ENCODE assay signal across 23 mouse cellular contexts in genomic region chr16:77799709-77800108, GRCm38 (mm10).
A peak's percentile ranks its signal among the peaks of the same experiment; 100 is the strongest.
DNase-seq lines count a peak whose midpoint lies in the region; ATAC-seq and TF ChIP-seq lines count a peak whose summit lies in the region.
"Had no signal": no experiment of that assay in that cellular context is flagged by ENCODE, and none has a peak within 500 bp of the region (broad histone marks: within the 10 kb centered on the region; RNA-seq: fewer than 3 reads in every experiment).

No protein-coding gene starts in this region.

- 44% methylated on average over 5 of the region's 5 CpGs for WGBS in heart, embryonic 13.5 days
- WGBS in stomach, embryonic 15.5 days = 48% methylated on average over 5 of the region's 5 CpGs
- WGBS in stomach, postnatal 0 days = 40% methylated on average over 5 of the region's 5 CpGs
- 53% methylated on average over 5 of the region's 5 CpGs for WGBS in stomach, embryonic 16.5 days

- no peaks in the 10 kb centered on the region for H3K9me3 ChIP-seq in heart, embryonic 13.5 days
- H3K9me3 ChIP-seq in stomach, embryonic 15.5 days = no peaks in the 10 kb centered on the region
- H3K9me3 ChIP-seq in stomach, postnatal 0 days (ENCODE audit: control insufficient read depth, low read length) = no peaks in the 10 kb centered on the region
- H3K9me3 ChIP-seq in stomach, embryonic 16.5 days (replicated peaks; ENCODE audit: control insufficient read depth, low read length) = no peaks in the 10 kb centered on the region
- H3K9me3 ChIP-seq: embryonic facial prominence, embryonic 12.5 days; heart, embryonic 15.5 days; hindbrain, embryonic 15.5 days; midbrain, embryonic 12.5 days had no signal

- peak overlapping the region; percentile 25 for H3K4me2 ChIP-seq in heart, embryonic 13.5 days
- H3K4me2 ChIP-seq in stomach, embryonic 15.5 days = no peak overlapping the region
- H3K4me2 ChIP-seq in stomach, postnatal 0 days (replicated peaks; ENCODE audit: low read depth) = no peak overlapping the region
- H3K4me2 ChIP-seq in stomach, embryonic 16.5 days (ENCODE audit: low read depth, low read length) = no peak overlapping the region
- H3K4me2 ChIP-seq: embryonic facial prominence, embryonic 12.5 days; heart, embryonic 15.5 days; hindbrain, embryonic 15.5 days; liver, embryonic 11.5 days; midbrain, embryonic 12.5 days had no signal

- no peak for TF ChIP-seq CTCF in stomach, postnatal 0 days (IDR thresholded peaks at IDR 0.05; ENCODE audit: low read depth)

- H3K4me1 ChIP-seq in heart, embryonic 13.5 days = 0 out of 2 replicates have a peak, but pooled peaks cover 7% of the 10 kb centered on the region
- no peaks in the 10 kb centered on the region for H3K4me1 ChIP-seq in stomach, embryonic 15.5 days
- H3K4me1 ChIP-seq in stomach, postnatal 0 days (replicated peaks; ENCODE audit: control insufficient read depth, insufficient read depth) = no peaks in the 10 kb centered on the region
- no peaks in the 10 kb centered on the region for H3K4me1 ChIP-seq in stomach, embryonic 16.5 days (ENCODE audit: control insufficient read depth, insufficient read depth, low read length)
- H3K4me1 ChIP-seq: heart, embryonic 15.5 days; hindbrain, embryonic 15.5 days; midbrain, embryonic 12.5 days had no signal

- DNase-seq in embryo, embryonic 10 days (ENCODE audit: low spot score) = peak; percentile 7
- no peak for DNase-seq in embryo, embryonic 9.5 days (ENCODE audit: extremely low spot score)
- DNase-seq in heart, adult 18-20 months = no peak
- DNase-seq in stomach, postnatal 0 days (ENCODE audit: low spot score) = no peak
- no peak for DNase-seq in kidney, adult 8-10 months
- DNase-seq: adrenal gland, postnatal 10 days; cerebellum, adult 9-10 months; heart, postnatal 4 days; kidney, adult 2 months; kidney, postnatal 10 days; liver, postnatal 0 days; lung, postnatal 10 days; right cerebral cortex, postnatal 14 days; spleen, adult 18-20 months; thymus, postnatal 25 days had no signal

- no peaks in the 10 kb centered on the region for H3K36me3 ChIP-seq in heart, embryonic 13.5 days
- no peaks in the 10 kb centered on the region for H3K36me3 ChIP-seq in stomach, embryonic 15.5 days
- H3K36me3 ChIP-seq in stomach, postnatal 0 days (ENCODE audit: control insufficient read depth, insufficient read depth, low read length) = no peaks in the 10 kb centered on the region
- no peaks in the 10 kb centered on the region for H3K36me3 ChIP-seq in stomach, embryonic 16.5 days (ENCODE audit: control insufficient read depth, insufficient read depth, low read length)
- H3K36me3 ChIP-seq: embryonic facial prominence, embryonic 12.5 days; heart, embryonic 15.5 days; hindbrain, embryonic 15.5 days; midbrain, embryonic 12.5 days had no signal

- no peak for TF ChIP-seq EP300 in stomach, postnatal 0 days (optimal IDR thresholded peaks at IDR 0.05)

- ATAC-seq in heart, embryonic 13.5 days (ENCODE audit: extremely low read depth, insufficient number of reproducible peaks, low FRiP score, low TSS enrichment) = no peak
- ATAC-seq in stomach, embryonic 15.5 days (ENCODE audit: insufficient read depth, low FRiP score, low read depth) = peak; percentile 63; the same call in 1 of the 2 replicates
- no peak for ATAC-seq in stomach, postnatal 0 days (ENCODE audit: low FRiP score, low TSS enrichment)
- peak; percentile 66; the same call in 1 of the 2 replicates for ATAC-seq in stomach, embryonic 16.5 days (ENCODE audit: insufficient read depth, low FRiP score)
- ATAC-seq: liver, postnatal 0 days had no signal

- H3K9ac ChIP-seq in heart, embryonic 13.5 days = no peak overlapping the region
- H3K9ac ChIP-seq in stomach, embryonic 15.5 days = no peak overlapping the region
- H3K9ac ChIP-seq in stomach, postnatal 0 days (ENCODE audit: low read length) = no peak overlapping the region
- H3K9ac ChIP-seq in stomach, embryonic 16.5 days (ENCODE audit: low read length) = no peak overlapping the region
- H3K9ac ChIP-seq: embryonic facial prominence, embryonic 12.5 days; heart, embryonic 15.5 days; hindbrain, embryonic 15.5 days; liver, postnatal 0 days; midbrain, embryonic 12.5 days had no signal

- H3K4me3 ChIP-seq in heart, embryonic 13.5 days = no peak overlapping the region
- H3K4me3 ChIP-seq in stomach, embryonic 15.5 days (replicated peaks) = no peak overlapping the region
- H3K4me3 ChIP-seq in stomach, postnatal 0 days (ENCODE audit: low read depth, low read length) = no peak overlapping the region
- H3K4me3 ChIP-seq in stomach, embryonic 16.5 days (replicated peaks; ENCODE audit: low read length) = no peak overlapping the region
- H3K4me3 ChIP-seq: embryonic facial prominence, embryonic 12.5 days; heart, embryonic 15.5 days; hindbrain, embryonic 15.5 days; midbrain, embryonic 12.5 days had no signal

- no peaks in the 10 kb centered on the region for H3K27me3 ChIP-seq in heart, embryonic 13.5 days (replicated peaks)
- no peaks in the 10 kb centered on the region for H3K27me3 ChIP-seq in stomach, embryonic 15.5 days (replicated peaks)
- H3K27me3 ChIP-seq in stomach, postnatal 0 days (ENCODE audit: control insufficient read depth, insufficient read depth, low read length) = no peaks in the 10 kb centered on the region
- H3K27me3 ChIP-seq in stomach, embryonic 16.5 days (ENCODE audit: control insufficient read depth, insufficient read depth, low read length) = no peaks in the 10 kb centered on the region
- H3K27me3 ChIP-seq: embryonic facial prominence, embryonic 12.5 days; heart, embryonic 15.5 days; hindbrain, embryonic 15.5 days; midbrain, embryonic 12.5 days had no signal

- no peak overlapping the region for H3K27ac ChIP-seq in heart, embryonic 13.5 days (replicated peaks)
- H3K27ac ChIP-seq in stomach, embryonic 15.5 days = no peak overlapping the region
- H3K27ac ChIP-seq in stomach, postnatal 0 days (replicated peaks) = no peak overlapping the region
- no peak overlapping the region for H3K27ac ChIP-seq in stomach, embryonic 16.5 days (ENCODE audit: low read length)
- H3K27ac ChIP-seq: embryonic facial prominence, embryonic 12.5 days; heart, embryonic 15.5 days; hindbrain, embryonic 15.5 days; midbrain, embryonic 12.5 days had no signal

Comparison
In these comparisons a context has a peak if more than half of its experiments do, and no peak if none do; other contexts are left out.
1. ATAC-seq: peak in stomach, embryonic 15.5 days (single experiment) and stomach, embryonic 16.5 days (single experiment); none in heart, embryonic 13.5 days (single experiment) and stomach, postnatal 0 days (single experiment).